Mouse (Mus musculus) intestine, postnatal 0 days (tissue): Measurements from ENCODE around the gene Men1. TPM values are rescaled to one million over a fixed set of nuclear protein-coding genes. Genes with fewer than 3 reads are reported as not detected.

ENCODE experiments used
- ATAC-seq: fragments of 200-750 bp; cut with Nextera tagmentation; 2 replicates; pipeline ENCODE4 v1.8.0; 2017; ENCODE audit warnings: mild to moderate bottlenecking, moderate TSS enrichment, moderate library complexity
- H3K27ac ChIP-seq: fragments of 300-500 bp; sonication (generic); 2 replicates; pipeline ENCODE4 v1.5.1; 2014; ENCODE audit warnings: mild to moderate bottlenecking, low read depth, low read length, moderate library complexity
- H3K27me3 ChIP-seq: fragments of 300-500 bp; sonication (generic); replicated peaks from 2 replicates; pipeline ENCODE4 v1.6.1; 2014; ENCODE audit warnings: low read length, mixed read lengths; ENCODE audit not compliant: control insufficient read depth, insufficient read depth
- H3K36me3 ChIP-seq: fragments of 300-500 bp; sonication (generic); 2 replicates; pipeline ENCODE4 v1.6.1; 2014; ENCODE audit warnings: mild to moderate bottlenecking, moderate library complexity; ENCODE audit not compliant: control insufficient read depth, insufficient read depth
- H3K4me1 ChIP-seq: fragments of 300-500 bp; sonication (generic); replicated peaks from 2 replicates; pipeline ENCODE4 v1.6.1; 2014; ENCODE audit warnings: antibody characterized with exemption, low read length, mixed read lengths; ENCODE audit not compliant: control insufficient read depth, insufficient read depth
- H3K4me2 ChIP-seq: fragments of 300-500 bp; sonication (generic); replicated peaks from 2 replicates; pipeline ENCODE4 v1.6.1; 2014; ENCODE audit warnings: low read depth, mild to moderate bottlenecking, moderate library complexity
- H3K4me3 ChIP-seq: fragments of 300-500 bp; sonication (generic); 2 replicates; pipeline ENCODE4 v1.5.1; 2014; ENCODE audit warnings: low read depth, low read length
- H3K9ac ChIP-seq: fragments of 300-500 bp; sonication (generic); 2 replicates; pipeline ENCODE4 v1.6.1; 2014; ENCODE audit warnings: mild to moderate bottlenecking, low read depth, low read length
- H3K9me3 ChIP-seq: fragments of 300-500 bp; sonication (generic); 2 replicates; pipeline ENCODE4 v1.6.1; 2016; ENCODE audit warnings: mixed run types; ENCODE audit not compliant: control insufficient read depth
- CTCF ChIP-seq: sonication (generic); IDR thresholded peaks from 2 replicates; pipeline ENCODE4 v1.5.1; 2016; ENCODE audit warnings: low read depth, mild to moderate bottlenecking, control low read depth, antibody characterized with exemption, moderate library complexity
- WGBS: fragments of 180-500 bp; shearing (Covaris S2); extraction: QIAGEN DNeasy Blood & Tissue Kit; methylation state at CpG from one replicate; pipeline ENCODE4 v1.1.7; 2014; 5-methylcytosine and 5-hydroxymethylcytosine counted together
- polyA plus RNA-seq: library from polyadenylated mRNA; unstranded; fragments of >200 nt; fragmentation: Nextera tagmentation; extraction: Ambion mirVana; gene quantifications from 2 replicates; pipeline ENCODE4 v1.2.1, GENCODE M21; 2015

The Men1 gene
- polyA plus RNA-seq, 1 experiment from 2014 or later, result 17.1 TPM

DNA sequence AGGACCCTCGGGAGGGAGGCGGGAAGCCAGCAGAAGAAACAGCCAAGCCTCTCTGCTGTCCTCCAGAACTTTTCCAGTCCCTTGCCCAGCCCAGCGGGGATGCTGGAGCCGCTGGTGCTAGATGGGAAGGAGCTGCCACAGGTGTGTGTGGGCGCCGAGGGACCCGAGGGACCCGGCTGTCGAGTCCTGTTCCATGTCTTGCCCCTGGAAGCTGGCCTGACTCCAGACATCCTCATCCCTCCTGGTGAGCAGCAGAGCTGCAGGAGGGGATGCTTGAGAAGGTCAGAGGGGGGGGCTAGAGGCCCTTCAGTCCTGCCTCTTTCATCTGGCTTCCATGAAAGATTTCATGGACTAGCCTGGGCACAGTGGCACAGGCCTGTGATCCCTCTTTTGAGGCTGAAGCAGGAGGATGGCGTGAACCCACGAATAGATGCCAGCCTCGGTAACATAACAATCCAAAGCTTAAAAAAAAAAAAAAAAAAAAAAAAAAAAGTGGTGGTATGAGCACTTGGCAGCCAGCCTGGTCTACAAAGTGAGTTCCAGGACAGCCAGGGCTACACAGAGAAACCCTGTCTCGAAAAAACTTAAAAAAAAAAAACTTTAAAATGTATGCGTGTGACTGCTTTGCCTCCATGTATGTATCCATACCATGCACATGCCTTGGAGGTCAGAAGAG is 16.8 kb downstream of the Men1 start:
- TF ChIP-seq CTCF, result no peak
- Histone ChIP-seq H3K4me2 (no peak overlapping the region), H3K36me3 (peaks cover 21% of the 10 kb centered on the region; the same call in 1 of the 2 replicates), H3K4me1 (no peaks in the 10 kb centered on the region), H3K27ac (no peak overlapping the region), H3K9me3 (no peaks in the 10 kb centered on the region), H3K9ac (no peak overlapping the region), H3K27me3 (no peaks in the 10 kb centered on the region), H3K4me3 (no peak overlapping the region)
- 69% methylated on average over 14 of the region's 14 CpGs for WGBS
- ATAC-seq, result no peak

DNA sequence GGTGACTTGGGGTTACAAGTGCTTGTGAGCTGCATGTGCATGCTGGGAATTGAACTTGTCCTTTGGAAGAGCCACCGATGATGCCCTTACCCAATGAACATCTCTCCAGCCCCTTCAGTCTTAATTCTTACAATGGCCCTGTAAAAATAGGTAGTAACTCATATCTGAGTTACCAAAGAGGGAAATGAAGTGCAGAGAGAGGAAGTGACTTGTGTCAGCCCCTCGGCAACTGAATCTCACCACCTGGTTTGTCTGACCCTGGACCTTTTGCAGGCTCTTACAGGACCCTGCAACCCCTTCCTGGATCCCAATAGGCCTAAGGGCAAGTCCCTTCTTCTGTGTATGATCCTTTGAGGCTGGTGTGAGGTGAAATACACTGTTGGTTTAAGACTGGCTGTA is 17.3 kb downstream of the Men1 start:
- H3K27ac ChIP-seq, result no peak overlapping the region
- H3K4me2 ChIP-seq, result no peak overlapping the region
- H3K4me3 ChIP-seq, result no peak overlapping the region
- H3K9ac ChIP-seq, result no peak overlapping the region
- peaks cover 19% of the 10 kb centered on the region; the same call in 1 of the 2 replicates for H3K36me3 ChIP-seq
- no peaks in the 10 kb centered on the region for H3K27me3 ChIP-seq
- WGBS, result 70% methylated on average over 2 of the region's 2 CpGs
- no peak for ATAC-seq
- no peaks in the 10 kb centered on the region for H3K4me1 ChIP-seq
- TF ChIP-seq CTCF, result no peak
- no peaks in the 10 kb centered on the region for H3K9me3 ChIP-seq

DNA sequence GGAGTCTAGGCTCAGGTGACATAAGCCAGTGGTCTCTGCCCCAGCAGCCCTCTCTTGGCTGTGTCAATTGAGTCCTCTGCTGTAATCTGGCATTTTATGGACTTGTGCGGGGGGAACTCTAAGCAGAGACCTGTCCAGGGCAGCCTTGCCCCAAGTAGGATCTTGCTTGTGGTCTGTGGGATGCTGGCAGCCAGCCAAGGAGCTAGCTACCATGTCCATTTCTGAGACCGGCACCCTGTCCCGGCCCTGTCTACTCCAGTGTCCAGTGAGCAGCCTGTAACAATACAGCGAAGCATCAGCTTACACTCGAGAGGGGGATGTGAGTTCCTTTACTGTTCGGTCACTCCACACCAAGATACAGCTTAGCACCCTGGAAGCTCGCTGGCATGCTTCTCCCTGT is 19.3 kb downstream of the Men1 start:
- peaks cover 13% of the 10 kb centered on the region; the same call in 1 of the 2 replicates for H3K36me3 ChIP-seq
- 89% methylated on average over 7 of the region's 7 CpGs for WGBS
- no peak for TF ChIP-seq CTCF
- no peaks in the 10 kb centered on the region for H3K4me1 ChIP-seq
- no peaks in the 10 kb centered on the region for H3K9me3 ChIP-seq
- H3K4me2 ChIP-seq, result no peak overlapping the region
- no peak for ATAC-seq
- H3K4me3 ChIP-seq, result no peak overlapping the region
- H3K27me3 ChIP-seq, result no peaks in the 10 kb centered on the region
- H3K27ac ChIP-seq, result no peak overlapping the region
- no peak overlapping the region for H3K9ac ChIP-seq

DNA sequence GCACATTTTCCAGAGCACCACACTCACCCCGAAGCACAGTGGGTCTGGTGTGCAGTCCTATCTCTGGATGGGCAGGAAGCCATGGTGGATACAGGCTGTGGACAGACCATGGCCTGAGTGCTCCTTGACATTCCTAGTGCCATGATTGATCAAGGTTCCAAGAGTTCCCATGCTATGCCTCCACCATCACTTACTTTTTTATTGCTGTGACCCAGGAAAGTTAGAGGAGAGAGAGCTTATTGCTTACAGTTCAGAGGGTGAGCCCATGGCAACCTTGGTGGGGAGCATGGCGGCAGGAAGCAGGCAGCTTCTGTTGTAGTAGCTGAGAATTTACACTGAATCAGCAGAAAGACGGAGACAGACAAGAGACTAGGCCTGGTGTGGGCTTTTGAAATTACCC is 26.5 kb downstream of the Men1 start:
- peaks cover 7% of the 10 kb centered on the region for H3K36me3 ChIP-seq
- ATAC-seq, result no peak
- no peaks in the 10 kb centered on the region for H3K9me3 ChIP-seq
- WGBS, result 92% methylated on average over 3 of the region's 3 CpGs
- no peak overlapping the region for H3K4me2 ChIP-seq
- no peaks in the 10 kb centered on the region for H3K27me3 ChIP-seq
- no peak for TF ChIP-seq CTCF
- H3K4me3 ChIP-seq, result no peak overlapping the region
- H3K27ac ChIP-seq, result no peak overlapping the region
- H3K4me1 ChIP-seq, result peaks cover 3% of the 10 kb centered on the region; the same call in 1 of the 2 replicates
- H3K9ac ChIP-seq, result no peak overlapping the region

DNA sequence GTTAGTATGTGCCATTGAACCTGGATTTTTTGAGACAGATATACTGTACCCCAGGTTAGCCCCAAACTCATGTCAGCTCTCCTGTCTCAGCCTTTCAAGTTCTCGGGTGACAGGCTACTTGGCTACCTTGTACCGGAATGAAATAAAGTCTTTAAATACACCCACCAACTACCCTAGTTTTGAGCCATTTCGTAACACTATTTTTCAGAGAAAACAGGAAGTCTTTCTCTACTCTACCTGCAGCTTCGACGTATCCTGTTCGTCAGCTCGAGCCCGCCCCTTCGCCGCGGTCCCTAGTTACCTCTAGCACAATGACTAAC is 28.3 kb downstream of the Men1 start:
- Histone ChIP-seq H3K4me2 (peak overlapping the region; percentile 55), H3K9me3 (no peaks in the 10 kb centered on the region), H3K36me3 (peaks cover 22% of the 10 kb centered on the region), H3K4me1 (peaks cover 3% of the 10 kb centered on the region; the same call in 1 of the 2 replicates), H3K4me3 (peak overlapping the region; percentile 88), H3K9ac (no peak overlapping the region), H3K27ac (peak overlapping the region; percentile 99), H3K27me3 (no peaks in the 10 kb centered on the region)
- TF ChIP-seq CTCF, result no peak
- no peak; the same call in 1 of the 2 replicates for ATAC-seq
- under 1% methylated on average over 11 of the region's 11 CpGs for WGBS

DNA sequence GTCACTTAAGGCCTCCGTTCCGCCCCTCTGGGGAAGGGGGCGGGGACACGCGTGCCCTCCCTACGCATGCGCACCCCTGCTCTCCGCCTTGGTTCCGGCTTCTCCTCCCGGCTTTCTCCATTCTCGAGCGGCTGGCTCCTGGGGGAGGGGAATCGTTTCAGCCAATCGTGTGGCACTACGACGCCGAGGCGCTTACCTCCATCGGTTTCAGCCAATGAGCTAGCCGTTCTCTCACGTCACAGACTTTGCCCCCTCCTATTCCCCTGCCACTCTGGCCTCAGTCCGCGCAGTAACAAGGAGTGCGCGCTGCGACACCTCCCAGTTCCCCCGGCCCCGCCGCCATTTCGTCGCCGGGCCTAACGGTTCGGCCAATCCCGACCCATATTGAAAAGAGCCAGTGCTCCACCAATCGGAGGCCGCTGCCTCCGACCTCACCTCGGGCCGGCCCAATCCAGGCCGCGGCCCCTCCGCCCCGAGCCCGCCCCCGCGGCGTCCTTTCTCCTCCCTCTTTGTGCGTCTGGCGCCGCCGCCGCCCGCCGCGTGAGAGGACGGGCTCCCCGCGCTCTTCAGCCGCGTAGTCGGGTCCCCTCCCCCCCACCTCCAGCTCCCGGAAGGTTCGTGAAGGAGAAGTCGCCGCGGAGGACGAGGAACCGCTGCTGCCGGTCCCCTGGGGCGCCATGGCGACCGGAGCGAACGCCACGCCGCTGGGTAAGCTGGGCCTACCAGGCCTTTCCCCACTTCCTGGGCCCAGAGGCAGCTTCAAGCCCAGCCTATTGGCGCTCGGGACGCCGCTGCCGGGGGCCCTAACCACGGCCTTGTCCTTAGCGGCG is 28.8 kb downstream of the Men1 start, which contains the start of gene Sf1:
Gene Sf1, plus strand, starts transcription at position 280 of the 830 bp plus-strand sequence.
- Histone ChIP-seq H3K27me3 (no peaks in the 10 kb centered on the region), H3K9ac (peak within 1 kb of the TSS; percentile 96), H3K9me3 (no peaks in the 10 kb centered on the region), H3K36me3 (peaks cover 28% of the 10 kb centered on the region), H3K27ac (peak within 1 kb of the TSS; percentile 99), H3K4me2 (peak within 1 kb of the TSS; percentile 74), H3K4me1 (peaks cover 3% of the 10 kb centered on the region; the same call in 1 of the 2 replicates), H3K4me3 (peak within 1 kb of the TSS; percentile 88)
- peak; percentile 96 for ATAC-seq
- WGBS, result under 1% methylated on average over 81 of the region's 85 CpGs
- no peak; the same call in 1 of the 2 replicates for TF ChIP-seq CTCF
